Mouse (Mus musculus) CD8-positive naive resting alpha-beta T cell, adult 2 months (primary cell): ENCODE data around the gene Fam222b.
"Not testable (repeated sequence)": the region's sequence is repeated elsewhere in the genome, so short reads cannot be mapped to it uniquely, and the experiment has no call there.

Experiments
- DNase-seq, 2 experiments: peaks; one replicate each; pipeline ENCODE4 v3.0.0; 2022; ENCODE audit warnings: low read depth in 2 of 2, low spot score in 2 of 2

Gene Fam222b

GRCm38 (mm10) chr11:78094504-78095143, at the start of gene Fam222b:
Fam222b (plus strand) TSS chr11:78094660.
- DNase-seq = peak; percentile 78 to 84

- no peak for DNase-seq
Observed at GRCm38 (mm10) chr11:78044758-78045251, 49.7 kb upstream of the Fam222b start.

- not testable (repeated sequence) for DNase-seq
Observed at GRCm38 (mm10) chr11:78048637-78049036, 45.8 kb upstream of the Fam222b start.

GRCm38 (mm10) chr11:78053078-78053477, 41.4 kb upstream of the Fam222b start:
- no peak for DNase-seq

GRCm38 (mm10) chr11:78056946-78057345, 37.5 kb upstream of the Fam222b start:
- no peak for DNase-seq

GRCm38 (mm10) chr11:78059833-78060757, 34.4 kb upstream of the Fam222b start:
- DNase-seq = peak in 1 of 2 experiments; percentile 21

- DNase-seq = no peak
Observed at GRCm38 (mm10) chr11:78062563-78062962, 31.9 kb upstream of the Fam222b start.

- DNase-seq = no peak
Observed at GRCm38 (mm10) chr11:78065906-78066305, 28.6 kb upstream of the Fam222b start.

GRCm38 (mm10) chr11:78066641-78067040, 27.8 kb upstream of the Fam222b start:
- DNase-seq = no peak

- DNase-seq = no peak
Observed at GRCm38 (mm10) chr11:78067566-78067965, 26.9 kb upstream of the Fam222b start.

GRCm38 (mm10) chr11:78069130-78069529, 25.3 kb upstream of the Fam222b start:
- no peak for DNase-seq

GRCm38 (mm10) chr11:78069646-78070045, 24.8 kb upstream of the Fam222b start:
- DNase-seq = no peak

- no peak for DNase-seq
Observed at GRCm38 (mm10) chr11:78071938-78072337, 22.5 kb upstream of the Fam222b start.

- DNase-seq = no peak
Observed at GRCm38 (mm10) chr11:78072425-78073130, 21.9 kb upstream of the Fam222b start.

- DNase-seq = no peak
Observed at GRCm38 (mm10) chr11:78073577-78074276, 20.7 kb upstream of the Fam222b start.

- DNase-seq = no peak
Observed at GRCm38 (mm10) chr11:78074277-78074652, 20.2 kb upstream of the Fam222b start.

- no peak for DNase-seq
Observed at GRCm38 (mm10) chr11:78074666-78075065, 19.8 kb upstream of the Fam222b start.

- DNase-seq = peak; percentile 51 to 73
Observed at GRCm38 (mm10) chr11:78079961-78080921, 14.2 kb upstream of the Fam222b start, which contains the start of gene Eral1. Eral1 (minus strand) TSS chr11:78080383.

- DNase-seq = no peak
Observed at GRCm38 (mm10) chr11:78083595-78083994, 10.9 kb upstream of the Fam222b start.
